9 mouse cellular contexts compared by ENCODE assay signal in genomic region chr5:52363468-52364150, GRCm38 (mm10). TPM values are rescaled to one million over a fixed set of nuclear protein-coding genes. Genes with fewer than 3 reads are reported as not detected.
DNase-seq lines count a peak whose midpoint lies in the region; ATAC-seq and TF ChIP-seq lines count a peak whose summit lies in the region.
"Had no signal": no experiment of that assay in that cellular context is flagged by ENCODE, and none has a peak within 500 bp of the region (broad histone marks: within the 10 kb centered on the region; RNA-seq: fewer than 3 reads in every experiment).

Sod3 (plus strand) TSS chr5:52363791.

- no peak for TF ChIP-seq EP300 in stomach, postnatal 0 days (optimal IDR thresholded peaks at IDR 0.05)

- no peak for TF ChIP-seq CTCF in brain, embryonic 14.5 days (IDR thresholded peaks at IDR 0.05; ENCODE audit: borderline replicate concordance, extremely low read depth, insufficient read depth, insufficient read length)
- TF ChIP-seq CTCF in stomach, postnatal 0 days (IDR thresholded peaks at IDR 0.05; ENCODE audit: low read depth), result no peak
- no peak for TF ChIP-seq CTCF in forebrain, postnatal 0 days (IDR thresholded peaks at IDR 0.05; ENCODE audit: low read depth)

- ATAC-seq in intestine, embryonic 15.5 days, result no peak
- no peak for ATAC-seq in intestine, embryonic 16.5 days
- peak; percentile 45; the same call in 1 of the 2 replicates for ATAC-seq in heart, embryonic 12.5 days (ENCODE audit: insufficient number of reproducible peaks, low FRiP score)
- peak; percentile 36; the same call in 1 of the 2 replicates for ATAC-seq in liver, embryonic 11.5 days (replicated peaks; ENCODE audit: low FRiP score)
- peak; percentile 56; the same call in 1 of the 2 replicates for ATAC-seq in stomach, postnatal 0 days (ENCODE audit: low FRiP score, low TSS enrichment)
- ATAC-seq in forebrain, postnatal 0 days, result no peak

- H3K4me1 ChIP-seq in intestine, embryonic 15.5 days (replicated peaks), result peaks cover 8% of the 10 kb centered on the region; the same call in 1 of the 2 replicates
- H3K4me1 ChIP-seq in intestine, embryonic 16.5 days (ENCODE audit: control insufficient read depth, insufficient read depth, low read length), result peaks cover 16% of the 10 kb centered on the region
- peaks cover 22% of the 10 kb centered on the region for H3K4me1 ChIP-seq in heart, embryonic 12.5 days (replicated peaks)
- no peaks in the 10 kb centered on the region for H3K4me1 ChIP-seq in liver, embryonic 11.5 days (replicated peaks; ENCODE audit: control insufficient read depth, insufficient read depth, low read length)
- no peaks in the 10 kb centered on the region for H3K4me1 ChIP-seq in stomach, postnatal 0 days (replicated peaks; ENCODE audit: control insufficient read depth, insufficient read depth)
- no peaks in the 10 kb centered on the region for H3K4me1 ChIP-seq in forebrain, postnatal 0 days (ENCODE audit: insufficient read depth)

- DNase-seq in brain, embryonic 14.5 days (ENCODE audit: low read depth), result peak; percentile 32
- peak; percentile 34 for DNase-seq in liver, embryonic 11.5 days (ENCODE audit: low spot score)
- DNase-seq in stomach, postnatal 0 days (ENCODE audit: low spot score), result peak; percentile 32
- DNase-seq in B cell, adult 2 months, result no peak
- DNase-seq in forebrain, postnatal 0 days, result no peak

- TF ChIP-seq POLR2A in brain, embryonic 14.5 days (IDR thresholded peaks at IDR 0.05; ENCODE audit: borderline replicate concordance, extremely low read depth, insufficient read depth, insufficient read length, poor library complexity, severe bottlenecking), result no peak

- no peak within 1 kb of the TSS for H3K9ac ChIP-seq in intestine, embryonic 15.5 days
- no peak within 1 kb of the TSS for H3K9ac ChIP-seq in intestine, embryonic 16.5 days (ENCODE audit: low read depth, low read length)
- no peak within 1 kb of the TSS for H3K9ac ChIP-seq in heart, embryonic 12.5 days
- no peak within 1 kb of the TSS for H3K9ac ChIP-seq in liver, embryonic 11.5 days (ENCODE audit: low read depth, low read length)
- no peak within 1 kb of the TSS for H3K9ac ChIP-seq in stomach, postnatal 0 days (ENCODE audit: low read length)
- no peak within 1 kb of the TSS for H3K9ac ChIP-seq in forebrain, postnatal 0 days

- H3K36me3 ChIP-seq in intestine, embryonic 15.5 days, result no peaks in the 10 kb centered on the region
- H3K36me3 ChIP-seq in intestine, embryonic 16.5 days (ENCODE audit: control insufficient read depth, insufficient read depth, low read length), result no peaks in the 10 kb centered on the region
- H3K36me3 ChIP-seq in heart, embryonic 12.5 days, result no peaks in the 10 kb centered on the region
- no peaks in the 10 kb centered on the region for H3K36me3 ChIP-seq in liver, embryonic 11.5 days (ENCODE audit: control insufficient read depth, insufficient read depth, low read length)
- no peaks in the 10 kb centered on the region for H3K36me3 ChIP-seq in stomach, postnatal 0 days (ENCODE audit: control insufficient read depth, insufficient read depth, low read length)
- no peaks in the 10 kb centered on the region for H3K36me3 ChIP-seq in forebrain, postnatal 0 days (ENCODE audit: insufficient read depth)
- H3K36me3 ChIP-seq: G1E had no signal

- no peaks in the 10 kb centered on the region for H3K9me3 ChIP-seq in intestine, embryonic 15.5 days
- no peaks in the 10 kb centered on the region for H3K9me3 ChIP-seq in intestine, embryonic 16.5 days (ENCODE audit: control insufficient read depth, low read length)
- no peaks in the 10 kb centered on the region for H3K9me3 ChIP-seq in heart, embryonic 12.5 days (replicated peaks)
- H3K9me3 ChIP-seq in liver, embryonic 11.5 days (ENCODE audit: control insufficient read depth, low read length), result no peaks in the 10 kb centered on the region
- H3K9me3 ChIP-seq in stomach, postnatal 0 days (ENCODE audit: control insufficient read depth, low read length), result no peaks in the 10 kb centered on the region
- no peaks in the 10 kb centered on the region for H3K9me3 ChIP-seq in forebrain, postnatal 0 days (ENCODE audit: low read length)

- no peak within 1 kb of the TSS for H3K27ac ChIP-seq in intestine, embryonic 15.5 days
- H3K27ac ChIP-seq in intestine, embryonic 16.5 days (ENCODE audit: low read length), result no peak within 1 kb of the TSS
- no peak within 1 kb of the TSS for H3K27ac ChIP-seq in heart, embryonic 12.5 days (ENCODE audit: poor library complexity, severe bottlenecking)
- H3K27ac ChIP-seq in liver, embryonic 11.5 days (ENCODE audit: low read depth, low read length), result no peak within 1 kb of the TSS
- no peak within 1 kb of the TSS for H3K27ac ChIP-seq in stomach, postnatal 0 days (replicated peaks)
- no peak within 1 kb of the TSS for H3K27ac ChIP-seq in forebrain, postnatal 0 days (ENCODE audit: low read depth, low read length)

- no peak within 1 kb of the TSS for H3K4me3 ChIP-seq in intestine, embryonic 15.5 days (replicated peaks)
- H3K4me3 ChIP-seq in intestine, embryonic 16.5 days (ENCODE audit: low read length), result no peak within 1 kb of the TSS
- H3K4me3 ChIP-seq in heart, embryonic 12.5 days, result no peak within 1 kb of the TSS
- H3K4me3 ChIP-seq in liver, embryonic 11.5 days (ENCODE audit: low read depth, low read length), result no peak within 1 kb of the TSS
- H3K4me3 ChIP-seq in stomach, postnatal 0 days (ENCODE audit: low read depth, low read length), result no peak within 1 kb of the TSS
- H3K4me3 ChIP-seq in forebrain, postnatal 0 days (ENCODE audit: low read depth, low read length), result no peak within 1 kb of the TSS

- H3K27me3 ChIP-seq in intestine, embryonic 15.5 days (replicated peaks), result peaks cover 7% of the 10 kb centered on the region
- H3K27me3 ChIP-seq in intestine, embryonic 16.5 days (replicated peaks; ENCODE audit: control insufficient read depth, insufficient read depth, low read length), result no peaks in the 10 kb centered on the region
- peaks cover 13% of the 10 kb centered on the region for H3K27me3 ChIP-seq in heart, embryonic 12.5 days (replicated peaks)
- peaks cover 9% of the 10 kb centered on the region for H3K27me3 ChIP-seq in liver, embryonic 11.5 days (replicated peaks; ENCODE audit: control insufficient read depth, insufficient read depth, low read length)
- no peaks in the 10 kb centered on the region for H3K27me3 ChIP-seq in stomach, postnatal 0 days (ENCODE audit: control insufficient read depth, insufficient read depth, low read length)
- H3K27me3 ChIP-seq in forebrain, postnatal 0 days (ENCODE audit: insufficient read depth, low read length), result no peaks in the 10 kb centered on the region

- 0 out of 2 replicates have a peak within 1 kb of the TSS, but pooled peaks have one; percentile 4 for H3K4me2 ChIP-seq in intestine, embryonic 15.5 days (replicated peaks)
- H3K4me2 ChIP-seq in intestine, embryonic 16.5 days (ENCODE audit: low read depth, low read length), result no peak within 1 kb of the TSS
- H3K4me2 ChIP-seq in heart, embryonic 12.5 days, result peak within 1 kb of the TSS; percentile 33
- H3K4me2 ChIP-seq in liver, embryonic 11.5 days, result no peak within 1 kb of the TSS
- peak within 1 kb of the TSS; percentile 11 for H3K4me2 ChIP-seq in stomach, postnatal 0 days (replicated peaks; ENCODE audit: low read depth)
- no peak within 1 kb of the TSS for H3K4me2 ChIP-seq in forebrain, postnatal 0 days (ENCODE audit: low read depth)

- 27% methylated on average over 11 of the region's 11 CpGs for WGBS in intestine, embryonic 15.5 days
- WGBS in intestine, embryonic 16.5 days, result 29% methylated on average over 11 of the region's 11 CpGs
- 17% methylated on average over 11 of the region's 11 CpGs for WGBS in heart, embryonic 12.5 days
- 32% methylated on average over 11 of the region's 11 CpGs for WGBS in liver, embryonic 11.5 days
- WGBS in stomach, postnatal 0 days, result 19% methylated on average over 11 of the region's 11 CpGs
- 25% methylated on average over 11 of the region's 11 CpGs for WGBS in forebrain, postnatal 0 days

RNA-seq across cellular contexts. Expression of gene Sod3, which starts in this region (rescaled TPM):
- polyA plus RNA-seq in intestine, embryonic 15.5 days (2015; fragmentation: Nextera tagmentation; extraction: Ambion mirVana), result 1.1 and 1.4 TPM in 2 replicates
- polyA plus RNA-seq in intestine, embryonic 16.5 days (2015; fragmentation: Nextera tagmentation; extraction: Ambion mirVana), result 1.6 TPM in 2 replicates
- polyA plus RNA-seq in brain, embryonic 14.5 days (2012; rRNA removed), result 0.76 and 1.3 TPM in 2 replicates
- 0.09 and 0.14 TPM in 2 replicates for polyA plus RNA-seq in heart, embryonic 12.5 days (2016; fragmentation: Nextera tagmentation; extraction: Ambion mirVana)
- 2.4 and 2.9 TPM in 2 replicates for polyA plus RNA-seq in liver, embryonic 11.5 days (2014; fragmentation: Nextera tagmentation; extraction: Ambion mirVana)
- polyA plus RNA-seq in stomach, postnatal 0 days (2015; fragmentation: Nextera tagmentation; extraction: Ambion mirVana), result 2.4 and 2.6 TPM in 2 replicates
- total RNA-seq in forebrain, postnatal 0 days (2014; rRNA removed), result 1.8 and 2.0 TPM in 2 replicates
- 3.5 and 4.2 TPM in 2 replicates for polyA plus RNA-seq in forebrain, postnatal 0 days (2015; fragmentation: Nextera tagmentation; extraction: Ambion mirVana)
- polyA plus RNA-seq: G1E had no signal

Comparison
In these comparisons a context has a peak if more than half of its experiments do, and no peak if none do; other contexts are left out.
1. H3K4me2 ChIP-seq: peak in intestine, embryonic 15.5 days (single experiment) and stomach, postnatal 0 days (single experiment); none in intestine, embryonic 16.5 days (single experiment), liver, embryonic 11.5 days (single experiment) and forebrain, postnatal 0 days (single experiment).
2. Peak in ATAC-seq and H3K4me2 ChIP-seq in heart, embryonic 12.5 days; RNA of the gene not detected or under 1 TPM.
3. ATAC-seq: peak in liver, embryonic 11.5 days (single experiment) and stomach, postnatal 0 days (single experiment); none in intestine, embryonic 15.5 days (single experiment), intestine, embryonic 16.5 days (single experiment) and forebrain, postnatal 0 days (single experiment).
4. DNase-seq: peak in brain, embryonic 14.5 days (single experiment), liver, embryonic 11.5 days (single experiment) and stomach, postnatal 0 days (single experiment); none in B cell, adult 2 months (0 of 2) and forebrain, postnatal 0 days (single experiment).